Mouse (Mus musculus): Measurements from ENCODE around the gene Crybb3. TPM values are rescaled to one million over a fixed set of nuclear protein-coding genes. Genes with fewer than 3 reads are reported as not detected.

Crybb3 gene
- polyA plus RNA-seq, 1 experiment from 2014 or later = not detected

- Histone ChIP-seq H3K36me3 (ENCODE audit: control insufficient read depth, insufficient read depth) (no peaks in the 10 kb centered on the region), H3K9me3 (replicated peaks; ENCODE audit: control insufficient read depth, low read length) (no peaks in the 10 kb centered on the region), H3K27ac (ENCODE audit: low read length) (no peak overlapping the region), H3K9ac (ENCODE audit: low read depth, low read length) (no peak overlapping the region), H3K27me3 (ENCODE audit: control insufficient read depth, insufficient read depth, low read depth, low read length) (no peaks in the 10 kb centered on the region), H3K4me3 (ENCODE audit: low read depth, low read length) (no peak overlapping the region), H3K4me2 (ENCODE audit: low read depth, low read length) (no peak overlapping the region), H3K4me1 (ENCODE audit: control insufficient read depth, low read depth, low read length) (peaks cover 10% of the 10 kb centered on the region)
- ATAC-seq (ENCODE audit: low read depth) = peak; percentile 73
- WGBS (ENCODE audit: insufficient replicate concordance) = 51% methylated on average over 3 of the region's 3 CpGs
Measured at GRCm38 (mm10) chr5:113107709-113108108, 26.3 kb upstream of the Crybb3 start.

GRCm38 (mm10) chr5:113106594-113106993 lies 25.2 kb upstream of the Crybb3 start:
- WGBS (ENCODE audit: insufficient replicate concordance) = 70% methylated on average over 7 of the region's 7 CpGs
- H3K9me3 ChIP-seq (replicated peaks; ENCODE audit: control insufficient read depth, low read length) = no peaks in the 10 kb centered on the region
- H3K9ac ChIP-seq (ENCODE audit: low read depth, low read length) = no peak overlapping the region
- H3K4me3 ChIP-seq (ENCODE audit: low read depth, low read length) = no peak overlapping the region
- no peak overlapping the region for H3K4me2 ChIP-seq (ENCODE audit: low read depth, low read length)
- no peak for ATAC-seq (ENCODE audit: low read depth)
- H3K27ac ChIP-seq (ENCODE audit: low read length) = no peak overlapping the region
- peaks cover 10% of the 10 kb centered on the region for H3K4me1 ChIP-seq (ENCODE audit: control insufficient read depth, low read depth, low read length)
- H3K27me3 ChIP-seq (ENCODE audit: control insufficient read depth, insufficient read depth, low read depth, low read length) = no peaks in the 10 kb centered on the region
- no peaks in the 10 kb centered on the region for H3K36me3 ChIP-seq (ENCODE audit: control insufficient read depth, insufficient read depth)

GRCm38 (mm10) chr5:113105481-113105880 lies 24.1 kb upstream of the Crybb3 start:
- H3K9me3 ChIP-seq (replicated peaks; ENCODE audit: control insufficient read depth, low read length) = no peaks in the 10 kb centered on the region
- H3K4me2 ChIP-seq (ENCODE audit: low read depth, low read length) = no peak overlapping the region
- no peaks in the 10 kb centered on the region for H3K36me3 ChIP-seq (ENCODE audit: control insufficient read depth, insufficient read depth)
- no peak overlapping the region for H3K9ac ChIP-seq (ENCODE audit: low read depth, low read length)
- WGBS (ENCODE audit: insufficient replicate concordance) = 78% methylated on average over 4 of the region's 4 CpGs
- no peak for ATAC-seq (ENCODE audit: low read depth)
- H3K4me3 ChIP-seq (ENCODE audit: low read depth, low read length) = no peak overlapping the region
- H3K27ac ChIP-seq (ENCODE audit: low read length) = no peak overlapping the region
- peaks cover 4% of the 10 kb centered on the region for H3K4me1 ChIP-seq (ENCODE audit: control insufficient read depth, low read depth, low read length)
- H3K27me3 ChIP-seq (ENCODE audit: control insufficient read depth, insufficient read depth, low read depth, low read length) = no peaks in the 10 kb centered on the region

DNA sequence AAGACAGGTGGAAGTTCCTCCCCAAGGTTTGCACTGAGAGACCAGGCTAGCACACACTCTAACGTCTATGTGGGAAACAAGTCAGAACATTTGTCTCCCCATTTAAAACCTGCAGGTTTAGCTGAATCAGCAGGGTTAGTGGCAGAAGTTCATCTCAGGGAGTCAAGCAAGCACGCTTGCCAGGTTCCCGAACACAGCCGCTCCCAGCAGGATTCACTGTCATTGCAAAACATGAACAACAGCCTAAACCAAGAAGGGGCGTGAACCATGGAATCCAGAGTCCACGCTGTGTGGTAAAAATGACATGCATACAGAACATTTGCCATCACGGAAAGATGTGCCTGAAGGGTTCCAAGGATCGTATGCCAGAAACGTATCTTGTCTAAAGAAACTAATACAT lies 23.7 kb upstream of the Crybb3 start:
- no peak overlapping the region for H3K4me2 ChIP-seq (ENCODE audit: low read depth, low read length)
- ATAC-seq (ENCODE audit: low read depth) = no peak
- H3K27me3 ChIP-seq (ENCODE audit: control insufficient read depth, insufficient read depth, low read depth, low read length) = no peaks in the 10 kb centered on the region
- no peak overlapping the region for H3K9ac ChIP-seq (ENCODE audit: low read depth, low read length)
- H3K36me3 ChIP-seq (ENCODE audit: control insufficient read depth, insufficient read depth) = no peaks in the 10 kb centered on the region
- 68% methylated on average over 9 of the region's 9 CpGs for WGBS (ENCODE audit: insufficient replicate concordance)
- H3K4me3 ChIP-seq (ENCODE audit: low read depth, low read length) = no peak overlapping the region
- peaks cover 4% of the 10 kb centered on the region for H3K4me1 ChIP-seq (ENCODE audit: control insufficient read depth, low read depth, low read length)
- no peak overlapping the region for H3K27ac ChIP-seq (ENCODE audit: low read length)
- H3K9me3 ChIP-seq (replicated peaks; ENCODE audit: control insufficient read depth, low read length) = no peaks in the 10 kb centered on the region

- Histone ChIP-seq H3K9me3 (replicated peaks; ENCODE audit: control insufficient read depth, low read length) (no peaks in the 10 kb centered on the region), H3K36me3 (ENCODE audit: control insufficient read depth, insufficient read depth) (no peaks in the 10 kb centered on the region), H3K27ac (ENCODE audit: low read length) (no peak overlapping the region), H3K4me1 (ENCODE audit: control insufficient read depth, low read depth, low read length) (no peaks in the 10 kb centered on the region; the same call in 1 of the 2 replicates), H3K4me3 (ENCODE audit: low read depth, low read length) (no peak overlapping the region), H3K27me3 (ENCODE audit: control insufficient read depth, insufficient read depth, low read depth, low read length) (no peaks in the 10 kb centered on the region), H3K9ac (ENCODE audit: low read depth, low read length) (no peak overlapping the region), H3K4me2 (ENCODE audit: low read depth, low read length) (no peak overlapping the region)
- ATAC-seq (ENCODE audit: low read depth) = no peak
- WGBS (ENCODE audit: insufficient replicate concordance) = 77% methylated on average over 7 of the region's 7 CpGs
Measured at GRCm38 (mm10) chr5:113102455-113102854, 21.1 kb upstream of the Crybb3 start.

DNA sequence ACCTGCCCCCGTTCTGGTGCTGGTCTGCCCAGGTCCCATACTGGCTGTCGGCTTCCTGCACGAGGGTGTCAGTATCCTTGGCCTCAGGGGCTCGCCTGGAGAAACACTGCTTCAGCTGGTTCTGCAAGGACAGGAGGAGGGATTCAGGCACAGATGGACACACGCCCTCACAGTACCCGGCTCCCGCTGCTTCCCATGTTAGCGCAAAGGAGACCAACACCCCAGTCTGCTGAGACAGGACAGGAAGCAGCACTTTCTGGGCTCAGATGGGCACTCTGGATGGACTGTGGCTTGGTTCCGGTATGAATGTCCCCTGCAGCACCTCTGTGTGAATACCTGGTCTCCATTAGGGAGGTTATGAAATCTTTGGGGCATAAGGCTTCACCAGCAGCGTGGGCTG lies 20.1 kb upstream of the Crybb3 start:
- Histone ChIP-seq H3K9me3 (replicated peaks; ENCODE audit: control insufficient read depth, low read length) (no peaks in the 10 kb centered on the region), H3K4me2 (ENCODE audit: low read depth, low read length) (no peak overlapping the region), H3K4me3 (ENCODE audit: low read depth, low read length) (no peak overlapping the region), H3K27me3 (ENCODE audit: control insufficient read depth, insufficient read depth, low read depth, low read length) (no peaks in the 10 kb centered on the region), H3K36me3 (ENCODE audit: control insufficient read depth, insufficient read depth) (no peaks in the 10 kb centered on the region), H3K9ac (ENCODE audit: low read depth, low read length) (no peak overlapping the region), H3K4me1 (ENCODE audit: control insufficient read depth, low read depth, low read length) (no peaks in the 10 kb centered on the region), H3K27ac (ENCODE audit: low read length) (no peak overlapping the region)
- no peak for ATAC-seq (ENCODE audit: low read depth)
- 75% methylated on average over 10 of the region's 10 CpGs for WGBS (ENCODE audit: insufficient replicate concordance)

GRCm38 (mm10) chr5:113100422-113100821 lies 19.0 kb upstream of the Crybb3 start:
- Histone ChIP-seq H3K27ac (ENCODE audit: low read length) (no peak overlapping the region), H3K4me3 (ENCODE audit: low read depth, low read length) (no peak overlapping the region), H3K27me3 (ENCODE audit: control insufficient read depth, insufficient read depth, low read depth, low read length) (no peaks in the 10 kb centered on the region), H3K9me3 (replicated peaks; ENCODE audit: control insufficient read depth, low read length) (no peaks in the 10 kb centered on the region), H3K9ac (ENCODE audit: low read depth, low read length) (no peak overlapping the region), H3K36me3 (ENCODE audit: control insufficient read depth, insufficient read depth) (no peaks in the 10 kb centered on the region), H3K4me2 (ENCODE audit: low read depth, low read length) (no peak overlapping the region), H3K4me1 (ENCODE audit: control insufficient read depth, low read depth, low read length) (no peaks in the 10 kb centered on the region)
- WGBS (ENCODE audit: insufficient replicate concordance) = 72% methylated on average over 11 of the region's 11 CpGs
- ATAC-seq (ENCODE audit: low read depth) = no peak

- Histone ChIP-seq H3K4me2 (ENCODE audit: low read depth, low read length) (no peak overlapping the region), H3K4me3 (ENCODE audit: low read depth, low read length) (no peak overlapping the region), H3K36me3 (ENCODE audit: control insufficient read depth, insufficient read depth) (no peaks in the 10 kb centered on the region), H3K9ac (ENCODE audit: low read depth, low read length) (no peak overlapping the region), H3K27ac (ENCODE audit: low read length) (no peak overlapping the region), H3K4me1 (ENCODE audit: control insufficient read depth, low read depth, low read length) (no peaks in the 10 kb centered on the region), H3K27me3 (ENCODE audit: control insufficient read depth, insufficient read depth, low read depth, low read length) (no peaks in the 10 kb centered on the region), H3K9me3 (replicated peaks; ENCODE audit: control insufficient read depth, low read length) (no peaks in the 10 kb centered on the region)
- ATAC-seq (ENCODE audit: low read depth) = peak; percentile 32; the same call in 1 of the 2 replicates
- WGBS (ENCODE audit: insufficient replicate concordance) = 15% methylated on average over 1 of the region's 1 CpGs
Measured at GRCm38 (mm10) chr5:113099546-113099945, 18.2 kb upstream of the Crybb3 start.

DNA sequence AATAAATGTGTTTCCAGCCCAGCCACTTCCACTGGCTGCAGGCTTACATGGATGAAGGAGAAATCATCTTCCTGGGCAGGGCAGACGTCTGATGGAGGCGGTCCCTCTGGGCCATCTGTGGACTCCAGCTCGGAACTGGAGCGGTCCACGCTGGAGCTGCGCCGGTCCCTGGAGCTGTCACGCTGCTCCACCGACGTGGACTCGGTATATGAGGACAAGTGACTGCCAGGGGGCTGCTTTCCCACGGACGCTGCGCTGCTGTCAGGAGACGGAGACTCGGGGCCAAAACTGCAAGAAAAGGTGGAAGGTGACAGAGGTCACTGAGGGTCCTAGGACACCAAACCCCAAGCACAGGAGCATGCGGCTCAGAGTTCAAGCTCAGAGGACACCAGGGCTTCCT lies 16.2 kb upstream of the Crybb3 start:
- H3K4me2 ChIP-seq (ENCODE audit: low read depth, low read length) = no peak overlapping the region
- no peaks in the 10 kb centered on the region for H3K4me1 ChIP-seq (ENCODE audit: control insufficient read depth, low read depth, low read length)
- ATAC-seq (ENCODE audit: low read depth) = no peak
- no peak overlapping the region for H3K27ac ChIP-seq (ENCODE audit: low read length)
- no peak overlapping the region for H3K4me3 ChIP-seq (ENCODE audit: low read depth, low read length)
- H3K9ac ChIP-seq (ENCODE audit: low read depth, low read length) = no peak overlapping the region
- WGBS (ENCODE audit: insufficient replicate concordance) = 77% methylated on average over 17 of the region's 17 CpGs
- no peaks in the 10 kb centered on the region for H3K36me3 ChIP-seq (ENCODE audit: control insufficient read depth, insufficient read depth)
- no peaks in the 10 kb centered on the region for H3K27me3 ChIP-seq (ENCODE audit: control insufficient read depth, insufficient read depth, low read depth, low read length)
- H3K9me3 ChIP-seq (replicated peaks; ENCODE audit: control insufficient read depth, low read length) = no peaks in the 10 kb centered on the region
